Mouse (Mus musculus) hindbrain, embryonic 10.5 days (tissue): ENCODE measurements around the gene Tmem199. TPM values are rescaled to one million over a fixed set of nuclear protein-coding genes. Genes with fewer than 3 reads are reported as not detected.

Experiments used
- DNase-seq: peaks from one replicate; pipeline ENCODE4 v3.0.0-alpha.2; 2017; ENCODE audit warnings: low spot score
- H3K27ac ChIP-seq: fragments of 300-500 bp; sonication (generic); 2 replicates; pipeline ENCODE4 v1.5.1; 2016; ENCODE audit warnings: mild to moderate bottlenecking, moderate library complexity
- H3K27me3 ChIP-seq: fragments of 300-500 bp; sonication (generic); 2 replicates; pipeline ENCODE4 v1.6.1; 2016; ENCODE audit warnings: mild to moderate bottlenecking; ENCODE audit not compliant: poor library complexity, insufficient read depth, severe bottlenecking
- H3K36me3 ChIP-seq: fragments of 300-500 bp; sonication (generic); 2 replicates; pipeline ENCODE4 v1.6.1; 2016; ENCODE audit warnings: mild to moderate bottlenecking, moderate library complexity
- H3K4me1 ChIP-seq: fragments of 300-500 bp; sonication (generic); replicated peaks from 2 replicates; pipeline ENCODE4 v1.6.1; 2016; ENCODE audit warnings: mild to moderate bottlenecking
- H3K4me3 ChIP-seq: fragments of 300-500 bp; sonication (generic); 2 replicates; pipeline ENCODE4 v1.5.1; 2016; ENCODE audit warnings: mild to moderate bottlenecking, moderate library complexity
- H3K9me3 ChIP-seq: fragments of 300-500 bp; sonication (generic); 2 replicates; pipeline ENCODE4 v1.6.1; 2016; ENCODE audit warnings: mild to moderate bottlenecking, moderate library complexity
- WGBS: fragments of 180-500 bp; shearing (Covaris S2); methylation state at CpG from one replicate; pipeline ENCODE4 v1.1.7; 2016; 5-methylcytosine and 5-hydroxymethylcytosine counted together
- polyA plus RNA-seq: library from polyadenylated mRNA; unstranded; fragments of >200 nt; fragmentation: Nextera tagmentation; extraction: Ambion mirVana; gene quantifications from 2 replicates; pipeline ENCODE4 v1.2.1, GENCODE M21; 2016

Tmem199 gene
- polyA plus RNA-seq, 1 experiment from 2014 or later, result 86.4 TPM

DNA sequence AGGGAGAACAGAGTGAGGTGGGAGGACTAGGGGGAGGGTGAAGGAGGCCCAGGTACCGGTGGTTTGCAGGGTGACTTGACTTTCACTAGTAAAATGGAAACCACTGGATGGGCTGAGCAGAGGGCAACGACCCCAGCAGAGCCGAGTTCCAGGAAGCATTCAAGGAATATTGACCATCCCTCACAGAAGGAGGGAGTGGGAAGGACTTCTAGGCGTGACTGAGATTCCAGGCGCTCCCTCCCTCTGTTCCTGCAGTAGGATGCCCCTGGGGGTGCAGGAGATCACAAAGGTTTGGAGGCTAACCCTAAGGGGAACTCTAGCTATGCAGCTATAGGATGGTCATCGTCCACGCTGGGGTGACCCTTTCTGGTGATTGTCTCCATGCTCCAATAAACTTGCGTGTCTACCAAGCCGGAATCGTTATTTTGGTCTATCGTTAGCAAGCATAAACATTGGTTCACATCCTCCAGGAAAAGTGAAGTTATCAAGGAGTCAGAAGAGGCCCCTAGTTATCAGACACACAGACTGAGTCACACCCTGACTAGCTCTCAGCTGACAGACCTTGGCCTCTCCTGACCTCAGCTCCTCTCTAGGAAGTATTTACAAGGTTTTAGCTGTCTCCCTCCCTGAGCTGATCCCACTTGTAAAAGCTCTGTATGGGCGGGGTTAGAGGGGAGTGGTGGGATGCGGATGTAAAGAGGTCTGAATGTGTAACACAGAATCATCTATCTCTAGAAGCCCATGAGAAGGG, 48.5 kb downstream of the Tmem199 start:
- no peaks in the 10 kb centered on the region for H3K36me3 ChIP-seq
- peaks cover 32% of the 10 kb centered on the region for H3K4me1 ChIP-seq
- no peaks in the 10 kb centered on the region for H3K27me3 ChIP-seq
- H3K4me3 ChIP-seq, result no peak overlapping the region
- peaks cover 5% of the 10 kb centered on the region; the same call in 1 of the 2 replicates for H3K9me3 ChIP-seq
- DNase-seq, result no peak
- H3K27ac ChIP-seq, result no peak overlapping the region
- WGBS, result 69% methylated on average over 13 of the region's 13 CpGs

DNA sequence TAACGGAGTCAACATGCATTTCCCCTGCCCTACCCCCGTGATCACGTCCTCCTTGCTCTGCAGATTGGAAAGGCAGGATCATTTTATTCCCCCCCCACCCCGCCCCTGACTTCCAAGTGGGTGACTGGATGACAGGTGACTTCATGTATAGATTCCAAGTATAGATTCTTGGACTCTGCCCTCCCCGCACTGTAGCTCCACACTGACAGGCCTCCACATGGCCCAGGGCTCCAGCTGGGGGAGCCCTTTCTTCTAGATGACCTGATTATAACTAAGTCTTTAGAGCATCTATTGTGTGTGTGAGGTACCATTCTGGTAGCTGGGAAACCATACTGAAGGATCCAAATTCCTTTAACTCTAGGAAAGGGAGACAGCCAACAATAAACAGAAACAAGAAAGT, 49.3 kb downstream of the Tmem199 start:
- DNase-seq, result no peak
- WGBS, result 79% methylated on average over 5 of the region's 5 CpGs
- Histone ChIP-seq H3K9me3 (peaks cover 5% of the 10 kb centered on the region; the same call in 1 of the 2 replicates), H3K36me3 (no peaks in the 10 kb centered on the region), H3K4me1 (peaks cover 32% of the 10 kb centered on the region), H3K27me3 (no peaks in the 10 kb centered on the region), H3K27ac (no peak overlapping the region), H3K4me3 (no peak overlapping the region)

DNA sequence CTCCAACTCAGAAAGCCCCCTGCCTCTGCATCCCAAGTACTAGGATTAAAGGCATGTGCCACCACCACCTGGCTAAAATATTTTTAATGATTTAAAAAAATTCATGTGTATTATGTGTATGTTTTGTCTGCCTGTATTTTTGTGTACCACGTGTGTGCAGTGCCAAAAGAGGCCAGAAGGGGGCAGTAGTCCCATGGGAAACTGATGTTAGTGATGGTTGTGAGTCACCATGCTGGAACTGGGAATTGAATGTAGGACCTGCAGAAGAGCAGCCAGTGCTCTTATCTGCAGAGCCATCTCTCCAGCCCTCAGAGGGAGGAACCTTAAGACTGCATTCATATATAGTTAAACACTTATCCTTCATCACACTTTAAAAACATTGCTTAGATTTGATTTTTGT, 50.1 kb downstream of the Tmem199 start:
- WGBS, result 67% methylated on average over 1 of the region's 1 CpGs
- peaks cover 5% of the 10 kb centered on the region; the same call in 1 of the 2 replicates for H3K9me3 ChIP-seq
- no peaks in the 10 kb centered on the region for H3K36me3 ChIP-seq
- H3K4me1 ChIP-seq, result peaks cover 31% of the 10 kb centered on the region
- H3K27ac ChIP-seq, result no peak overlapping the region
- no peak overlapping the region for H3K4me3 ChIP-seq
- DNase-seq, result peak; percentile 11
- H3K27me3 ChIP-seq, result no peaks in the 10 kb centered on the region

DNA sequence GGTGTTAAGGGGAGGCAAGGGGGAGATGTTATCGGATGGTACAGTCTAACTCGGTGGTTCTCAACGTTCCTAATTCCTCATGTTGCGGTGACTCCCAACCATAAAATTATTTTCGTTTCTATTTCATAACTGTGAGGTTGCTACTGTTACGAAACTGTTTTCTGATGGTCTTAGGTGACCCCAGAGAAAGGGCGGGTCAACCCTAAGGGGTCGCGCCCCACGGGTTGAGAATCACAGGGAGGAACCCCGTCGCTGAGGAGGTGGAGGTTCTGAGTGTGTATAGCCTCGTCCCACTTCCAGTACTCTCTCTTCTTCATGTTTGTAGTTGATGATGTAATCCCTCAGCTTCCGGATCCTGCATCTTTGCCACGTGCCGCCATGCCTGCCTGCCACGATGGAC, 53.2 kb downstream of the Tmem199 start:
- Histone ChIP-seq H3K36me3 (no peaks in the 10 kb centered on the region), H3K4me3 (no peak overlapping the region), H3K27me3 (no peaks in the 10 kb centered on the region), H3K27ac (no peak overlapping the region), H3K4me1 (peaks cover 10% of the 10 kb centered on the region; the same call in 1 of the 2 replicates), H3K9me3 (peaks cover 5% of the 10 kb centered on the region; the same call in 1 of the 2 replicates)
- WGBS, result 84% methylated on average over 17 of the region's 17 CpGs
- DNase-seq, result no peak

Other genes starting within 250 kb of the Tmem199 start
- gene BC030499, start 221.3 kb downstream of the Tmem199 start, polyA plus RNA-seq, result 0.52 and 0.93 TPM in 2 replicates
- 53.2 and 62.7 TPM in 2 replicates for gene Spag5, start 210.6 kb downstream of the Tmem199 start, polyA plus RNA-seq
- 2.5 and 3.1 TPM in 2 replicates for gene Aldoc, start 189.2 kb downstream of the Tmem199 start, polyA plus RNA-seq
- gene Pigs, start 183.8 kb downstream of the Tmem199 start, polyA plus RNA-seq, result 74.6 and 82.9 TPM in 2 replicates
- gene Unc119, start 168.7 kb downstream of the Tmem199 start, polyA plus RNA-seq, result 59.1 and 76.7 TPM in 2 replicates
- not detected in 2 replicates for gene Foxn1, start 125.6 kb downstream of the Tmem199 start, polyA plus RNA-seq
- gene Slc13a2, start 90.0 kb downstream of the Tmem199 start, polyA plus RNA-seq, result not detected in 2 replicates
- 20.2 and 21.1 TPM in 2 replicates for gene Slc46a1, start 46.5 kb downstream of the Tmem199 start, polyA plus RNA-seq
- 11.2 and 20.8 TPM in 2 replicates for gene Sarm1, start 14.4 kb downstream of the Tmem199 start, polyA plus RNA-seq
- 66.9 and 96.6 TPM in 2 replicates for gene Vtn, start 13.1 kb downstream of the Tmem199 start, polyA plus RNA-seq
- gene Sebox, start 8.7 kb downstream of the Tmem199 start, polyA plus RNA-seq, result not detected in 2 replicates
- gene Poldip2, start within 50 bp of the Tmem199 start, polyA plus RNA-seq, result 135 and 152 TPM in 2 replicates
- 70.4 and 81.6 TPM in 2 replicates for gene Tnfaip1, start 24.2 kb upstream of the Tmem199 start, polyA plus RNA-seq
- 89.2 and 94.2 TPM in 2 replicates for gene Ift20, start 24.2 kb upstream of the Tmem199 start, polyA plus RNA-seq
- gene Tmem97, start 38.6 kb upstream of the Tmem199 start, polyA plus RNA-seq, result 86.5 and 94.5 TPM in 2 replicates
- 17.1 and 18.7 TPM in 2 replicates for gene Nlk, start 185.2 kb upstream of the Tmem199 start, polyA plus RNA-seq
- gene Ccnq, start 239.6 kb upstream of the Tmem199 start, polyA plus RNA-seq, result 36.4 and 37.9 TPM in 2 replicates